Mouse (Mus musculus) limb, embryonic 14.5 days (tissue): ENCODE measurements around the gene 1700123O20Rik. TPM values are rescaled to one million over a fixed set of nuclear protein-coding genes. Genes with fewer than 3 reads are reported as not detected.

Experiments used
- ATAC-seq: fragments of 200-750 bp; cut with Nextera tagmentation; 2 replicates; pipeline ENCODE4 v1.8.0; 2017; ENCODE audit warnings: low read depth, moderate number of reproducible peaks, moderate TSS enrichment; ENCODE audit not compliant: low FRiP score
- DNase-seq: peaks from one replicate; pipeline ENCODE4 v3.0.0-alpha.2; 2015; ENCODE audit warnings: low spot score
- H3K27ac ChIP-seq: fragments of 300-500 bp; sonication (generic); replicated peaks from 2 replicates; pipeline ENCODE4 v1.5.1; 2014; ENCODE audit warnings: low read depth, mild to moderate bottlenecking, low read length, moderate library complexity, mixed read lengths
- H3K27me3 ChIP-seq: fragments of 300-500 bp; sonication (generic); 2 replicates; pipeline ENCODE4 v1.6.1; 2014; ENCODE audit warnings: low read length, mixed read lengths; ENCODE audit not compliant: control insufficient read depth, insufficient read depth
- H3K36me3 ChIP-seq: fragments of 300-500 bp; sonication (generic); 2 replicates; pipeline ENCODE4 v1.6.1; 2014; ENCODE audit warnings: mild to moderate bottlenecking, low read length, moderate library complexity, mixed read lengths; ENCODE audit not compliant: control insufficient read depth, insufficient read depth
- H3K4me1 ChIP-seq: fragments of 300-500 bp; sonication (generic); 2 replicates; pipeline ENCODE4 v1.6.1; 2014; ENCODE audit warnings: antibody characterized with exemption, low read length, mixed read lengths; ENCODE audit not compliant: control insufficient read depth, insufficient read depth
- H3K4me2 ChIP-seq: fragments of 300-500 bp; sonication (generic); replicated peaks from 2 replicates; pipeline ENCODE4 v1.6.1; 2014; ENCODE audit warnings: low read depth, mild to moderate bottlenecking, low read length, moderate library complexity; ENCODE audit not compliant: severe bottlenecking
- H3K4me3 ChIP-seq: fragments of 300-500 bp; sonication (generic); replicated peaks from 2 replicates; pipeline ENCODE4 v1.5.1; 2014; ENCODE audit warnings: low read length
- H3K9ac ChIP-seq: fragments of 300-500 bp; sonication (generic); 2 replicates; pipeline ENCODE4 v1.6.1; 2014; ENCODE audit warnings: mild to moderate bottlenecking, low read depth, low read length, moderate library complexity; ENCODE audit not compliant: severe bottlenecking
- H3K9me3 ChIP-seq: fragments of 300-500 bp; sonication (generic); 2 replicates; pipeline ENCODE4 v1.6.1; 2016; ENCODE audit warnings: low read length; ENCODE audit not compliant: control insufficient read depth
- POLR2A ChIP-seq: fragments of 200-500 bp; IDR thresholded peaks from 2 replicates; pipeline ENCODE4 v1.8.0; 2012; ENCODE audit warnings: inconsistent platforms, mild to moderate bottlenecking, moderate library complexity, borderline replicate concordance; ENCODE audit not compliant: insufficient read depth, insufficient read length; ENCODE audit errors: extremely low read depth
- WGBS: fragments of 180-500 bp; shearing (Covaris S2); extraction: QIAGEN DNeasy Blood & Tissue Kit; methylation state at CpG from one replicate; pipeline ENCODE4 v1.1.7; 2014; 5-methylcytosine and 5-hydroxymethylcytosine counted together
- polyA plus RNA-seq, 2 experiments: library from polyadenylated mRNA; depleted of rRNA in 1 of 2; stranded (reverse) in 1 of 2; unstranded in 1 of 2; fragments of >200 nt; fragmentation: Nextera tagmentation in 1 of 2; extraction: Ambion mirVana in 1 of 2; gene quantifications; 2 replicates each; pipeline versions ENCODE4 v1.2.1 to v1.2.3; 2012 to 2014

The 1700123O20Rik gene
- polyA plus RNA-seq, 2 experiments, result 82.3 to 90.2 TPM

GRCm38 (mm10) chr14:54712861-54713260, 26.8 kb downstream of the 1700123O20Rik start:
- Histone ChIP-seq H3K4me3 (no peak overlapping the region), H3K27me3 (no peaks in the 10 kb centered on the region), H3K27ac (no peak overlapping the region), H3K9ac (no peak overlapping the region), H3K36me3 (no peaks in the 10 kb centered on the region), H3K4me1 (no peaks in the 10 kb centered on the region), H3K9me3 (no peaks in the 10 kb centered on the region), H3K4me2 (no peak overlapping the region)
- WGBS, result 80% methylated on average over 8 of the region's 8 CpGs
- no peak for TF ChIP-seq POLR2A
- no peak for ATAC-seq
- DNase-seq, result no peak

GRCm38 (mm10) chr14:54714121-54714520, 28.1 kb downstream of the 1700123O20Rik start:
- Histone ChIP-seq H3K9me3 (no peaks in the 10 kb centered on the region), H3K9ac (no peak overlapping the region), H3K4me3 (peak overlapping the region; percentile 22), H3K4me2 (peak overlapping the region; percentile 55), H3K27me3 (no peaks in the 10 kb centered on the region), H3K27ac (no peak overlapping the region), H3K4me1 (no peaks in the 10 kb centered on the region), H3K36me3 (no peaks in the 10 kb centered on the region)
- DNase-seq, result peak; percentile 82
- 2% methylated on average over 13 of the region's 13 CpGs for WGBS
- TF ChIP-seq POLR2A, result no peak
- ATAC-seq, result peak; percentile 17; the same call in 1 of the 2 replicates

GRCm38 (mm10) chr14:54714617-54715081, 28.6 kb downstream of the 1700123O20Rik start:
- no peak overlapping the region for H3K27ac ChIP-seq
- H3K4me3 ChIP-seq, result peak overlapping the region; percentile 22
- H3K9ac ChIP-seq, result no peak overlapping the region
- H3K9me3 ChIP-seq, result no peaks in the 10 kb centered on the region
- ATAC-seq, result no peak
- no peaks in the 10 kb centered on the region for H3K27me3 ChIP-seq
- TF ChIP-seq POLR2A, result no peak
- H3K36me3 ChIP-seq, result no peaks in the 10 kb centered on the region
- peak overlapping the region; percentile 55 for H3K4me2 ChIP-seq
- DNase-seq, result no peak
- WGBS, result 6% methylated on average over 15 of the region's 15 CpGs
- no peaks in the 10 kb centered on the region for H3K4me1 ChIP-seq

GRCm38 (mm10) chr14:54715402-54715801, 29.4 kb downstream of the 1700123O20Rik start:
- H3K9me3 ChIP-seq, result no peaks in the 10 kb centered on the region
- H3K36me3 ChIP-seq, result no peaks in the 10 kb centered on the region
- H3K27ac ChIP-seq, result no peak overlapping the region
- no peaks in the 10 kb centered on the region for H3K27me3 ChIP-seq
- 70% methylated on average over 1 of the region's 1 CpGs for WGBS
- H3K4me1 ChIP-seq, result no peaks in the 10 kb centered on the region
- no peak overlapping the region for H3K4me2 ChIP-seq
- no peak overlapping the region for H3K4me3 ChIP-seq
- DNase-seq (no peak), ATAC-seq (no peak)
- TF ChIP-seq POLR2A, result no peak
- H3K9ac ChIP-seq, result no peak overlapping the region

- Histone ChIP-seq H3K4me3 (no peak overlapping the region), H3K4me1 (no peaks in the 10 kb centered on the region), H3K27me3 (no peaks in the 10 kb centered on the region), H3K9me3 (no peaks in the 10 kb centered on the region), H3K27ac (no peak overlapping the region), H3K9ac (no peak overlapping the region), H3K4me2 (no peak overlapping the region), H3K36me3 (no peaks in the 10 kb centered on the region)
- ATAC-seq (no peak), DNase-seq (no peak)
- WGBS, result 88% methylated on average over 11 of the region's 11 CpGs
- no peak for TF ChIP-seq POLR2A
Measured at GRCm38 (mm10) chr14:54720041-54720440, 34.0 kb downstream of the 1700123O20Rik start.
